Mouse (Mus musculus) gastrocnemius, adult 2 months (tissue): Measurements from ENCODE around the gene Slc35b2. TPM values are rescaled to one million over a fixed set of nuclear protein-coding genes. Genes with fewer than 3 reads are reported as not detected.

Experiments used
- DNase-seq: peaks from one replicate; pipeline ENCODE4 v3.0.0; 2022
- H3K27ac ChIP-seq: fragments of 200-600 bp; 2 replicates; pipeline ENCODE4 v1.8.1; 2022; ENCODE audit warnings: mild to moderate bottlenecking
- H3K4me3 ChIP-seq: fragments of 200-600 bp; 2 replicates; pipeline ENCODE4 v1.8.1; 2022; ENCODE audit warnings: mild to moderate bottlenecking, moderate library complexity
- CTCF ChIP-seq: fragments of 200-600 bp; IDR thresholded peaks from 2 replicates; pipeline ENCODE4 v1.8.1; 2022; ENCODE audit warnings: antibody characterized with exemption, mild to moderate bottlenecking, moderate library complexity
- intact Hi-C: fragments of 180-260 bp; cut with DNase I; formaldehyde crosslinking; loops from one replicate; pipeline ENCODE4 v1.15.1; 2025
- long read RNA-seq, 2 experiments: library from polyadenylated mRNA; stranded (forward); transcript quantifications; one replicate each; pipeline ENCODE4 v2.0.0; 2021
- total RNA-seq, 2 experiments: library from RNA; stranded (reverse); gene quantifications; 2 replicates each; pipeline ENCODE4 v1.2.3; 2021

The Slc35b2 gene
- 10 to 100 TPM; 16.0 to 17.3 TPM for total RNA-seq
- long read RNA-seq, experiment 1, transcript Slc35b2-205 (4 exons, 1,906 nt): major isoform, 48 of 57 reads
- long read RNA-seq, experiment 1, partial matches to known transcripts: 0 of 57 reads
- long read RNA-seq, experiment 1, other reads (novel, unspliced or antisense): 9 of 57 reads
- long read RNA-seq, experiment 2, transcript Slc35b2-205 (4 exons, 1,906 nt): major isoform, 50 of 56 reads
- long read RNA-seq, experiment 2, partial matches to known transcripts: 0 of 56 reads
- long read RNA-seq, experiment 2, other reads (novel, unspliced or antisense): 5 of 56 reads

DNA sequence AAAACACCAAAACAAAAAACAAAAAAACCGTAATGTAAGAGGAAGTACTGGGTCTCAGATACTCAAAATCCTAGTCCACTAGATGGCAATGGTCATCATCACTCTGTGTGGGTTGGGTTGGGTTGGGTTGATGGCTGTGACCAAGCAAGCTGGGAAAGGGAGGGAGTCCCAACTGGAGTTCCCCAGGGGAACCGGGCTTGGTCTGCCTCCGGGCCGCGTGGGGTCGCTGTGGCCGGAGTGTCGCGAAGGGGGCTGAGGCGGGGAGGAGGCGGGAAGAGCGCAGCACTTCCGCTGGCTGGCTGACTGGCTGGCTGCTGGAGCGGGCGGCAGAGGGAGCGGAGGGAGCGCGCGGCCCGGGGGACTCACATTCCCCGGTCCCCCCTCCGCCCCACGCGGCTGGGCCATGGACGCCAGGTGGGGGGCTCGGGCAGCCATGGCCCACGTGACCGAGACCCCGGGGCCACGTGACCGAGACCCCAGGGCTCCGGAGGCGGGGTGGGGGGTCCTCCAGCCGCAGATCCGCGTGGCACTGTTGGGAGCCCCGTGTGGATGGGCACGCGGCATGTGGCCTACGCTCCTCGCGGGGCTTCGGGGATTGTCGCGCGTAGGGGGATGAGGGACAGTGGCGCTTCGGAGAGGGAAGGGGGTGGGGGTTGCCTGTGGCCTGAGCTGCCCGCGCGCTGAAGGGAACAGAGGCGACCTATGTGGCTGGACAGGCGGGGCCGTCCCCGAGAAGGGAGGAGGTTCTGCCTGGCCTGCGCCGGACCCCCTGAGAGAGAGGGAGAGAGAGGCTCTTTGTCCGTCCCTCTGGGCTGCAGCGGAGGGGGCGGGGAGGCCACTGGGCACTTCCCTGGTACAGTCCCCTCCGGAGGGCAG lies at the start of gene Slc35b2:
Slc35b2 (plus strand) TSS at position 220 of the 876 bp plus-strand sequence.
- peak within 1 kb of the TSS; percentile 99 for H3K4me3 ChIP-seq
- peak; percentile 97 for DNase-seq
- intact Hi-C loops: no loop called here
- peak; percentile 94 for TF ChIP-seq CTCF
- H3K27ac ChIP-seq: peak within 1 kb of the TSS; percentile 94

GRCm38 (mm10) chr17:45515204-45515726 lies 48.4 kb upstream of the Slc35b2 start:
- TF ChIP-seq CTCF: no peak
- no peak overlapping the region for H3K27ac ChIP-seq
- no peak for DNase-seq
- intact Hi-C loops: loop anchor here (5.0 kb wide), 1 partner anchor 127 kb away; no protein-coding TSS in a partner anchor
- H3K4me3 ChIP-seq: no peak overlapping the region

GRCm38 (mm10) chr17:45515806-45516205 lies 47.9 kb upstream of the Slc35b2 start:
- Histone ChIP-seq H3K4me3 (no peak overlapping the region), H3K27ac (no peak overlapping the region)
- TF ChIP-seq CTCF: no peak
- no peak for DNase-seq
- intact Hi-C loops: loop anchor here (1.0 to 5.0 kb wide), 2 partner anchors 36 to 126 kb away; no protein-coding TSS in a partner anchor

GRCm38 (mm10) chr17:45516488-45516887 lies 47.2 kb upstream of the Slc35b2 start:
- peak; percentile 75 for DNase-seq
- Histone ChIP-seq H3K27ac (no peak overlapping the region), H3K4me3 (no peak overlapping the region)
- intact Hi-C loops: loop anchor here (1.0 to 5.0 kb wide), 2 partner anchors 36 to 126 kb away; no protein-coding TSS in a partner anchor
- TF ChIP-seq CTCF: peak; percentile 95

DNA sequence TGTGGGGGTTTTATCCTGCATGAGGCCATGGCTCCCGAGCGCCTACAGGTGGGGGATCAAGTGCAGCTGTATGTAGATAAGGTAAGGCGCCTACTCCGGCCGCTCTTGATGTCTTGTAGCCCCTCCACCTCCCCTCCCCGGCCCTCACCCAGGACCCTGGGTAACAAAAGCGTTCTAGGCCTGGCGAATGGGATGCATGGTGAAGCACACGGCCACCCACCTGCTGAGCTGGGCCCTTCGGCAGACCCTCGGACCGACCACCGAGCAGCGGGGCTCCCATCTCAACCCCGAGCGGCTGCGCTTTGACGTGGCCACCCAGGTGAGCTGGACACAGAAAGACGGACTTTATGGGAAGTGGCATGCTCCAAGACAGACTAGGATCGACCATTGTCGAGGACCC lies 46.5 kb upstream of the Slc35b2 start:
- DNase-seq: no peak
- H3K27ac ChIP-seq: no peak overlapping the region
- intact Hi-C loops: loop anchor here (5.0 kb wide), 1 partner anchor 125 kb away; no protein-coding TSS in a partner anchor
- no peak for TF ChIP-seq CTCF
- no peak overlapping the region for H3K4me3 ChIP-seq

- intact Hi-C loops: loop anchor here (5.0 kb wide), 1 partner anchor 125 kb away; no protein-coding TSS in a partner anchor
- no peak overlapping the region for H3K4me3 ChIP-seq
- no peak for DNase-seq
- no peak for TF ChIP-seq CTCF
- no peak overlapping the region for H3K27ac ChIP-seq
Observed at GRCm38 (mm10) chr17:45517549-45518215, 46.0 kb upstream of the Slc35b2 start.

DNA sequence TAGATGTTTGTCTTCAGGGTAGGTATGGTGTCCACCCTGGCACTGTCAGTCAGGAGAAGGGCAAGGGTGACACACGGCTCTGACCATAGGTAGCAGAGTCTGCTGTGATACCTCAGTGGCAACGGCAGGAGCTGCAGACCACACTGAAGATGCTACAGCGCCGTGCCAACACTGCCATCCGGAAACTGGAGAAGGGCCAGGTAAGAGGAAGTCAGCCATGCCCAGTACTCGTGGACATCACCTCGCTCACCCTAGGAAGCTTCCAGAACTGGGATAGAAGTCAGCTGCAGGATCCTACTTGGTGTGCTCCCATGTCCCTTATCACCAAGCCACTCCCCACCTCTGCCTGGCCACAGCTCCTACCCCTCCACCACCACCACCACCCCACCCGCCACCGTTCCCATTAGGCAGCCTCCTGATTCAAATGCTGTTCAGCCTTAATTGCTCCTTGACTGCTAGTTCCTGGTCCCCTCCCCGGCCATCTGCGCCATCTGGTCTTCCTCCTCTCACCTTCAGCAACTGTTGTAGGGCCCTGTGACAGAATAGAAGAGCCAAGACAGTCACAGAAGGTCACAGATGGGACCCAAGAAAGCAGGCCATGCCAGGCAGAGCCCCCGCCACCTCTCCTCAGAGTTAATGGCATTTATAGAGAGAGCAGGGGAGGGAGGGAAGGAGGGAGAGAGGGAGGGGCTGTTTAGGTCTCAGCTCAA lies 44.8 kb upstream of the Slc35b2 start:
- Histone ChIP-seq H3K27ac (no peak overlapping the region), H3K4me3 (no peak overlapping the region)
- no peak for DNase-seq
- intact Hi-C loops: loop anchor here (5.0 kb wide), 1 partner anchor 123 kb away; no protein-coding TSS in a partner anchor
- TF ChIP-seq CTCF: no peak

DNA sequence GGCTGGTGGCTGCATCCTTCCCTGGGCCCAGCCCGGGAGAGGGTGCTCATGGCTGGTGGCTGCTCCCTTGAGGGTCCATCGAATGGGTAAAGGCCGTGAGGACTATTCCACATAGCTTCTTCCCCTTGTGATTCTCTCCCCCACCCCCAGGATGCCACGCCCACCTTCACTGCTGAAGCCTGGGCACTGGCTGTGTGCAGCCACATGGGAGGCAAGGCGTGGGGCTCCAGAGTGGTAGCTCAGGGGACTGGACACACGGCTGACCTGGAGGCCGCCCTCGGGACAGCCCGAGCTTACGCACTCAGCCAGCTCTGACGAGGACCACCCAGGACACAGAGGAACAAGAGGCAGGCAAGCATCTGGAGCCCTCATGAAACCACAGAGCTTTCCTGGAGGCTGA lies 43.5 kb upstream of the Slc35b2 start:
- no peak for TF ChIP-seq CTCF
- intact Hi-C loops: no loop called here
- no peak for DNase-seq
- Histone ChIP-seq H3K27ac (no peak overlapping the region), H3K4me3 (no peak overlapping the region)

- no peak for TF ChIP-seq CTCF
- Histone ChIP-seq H3K27ac (no peak within 1 kb of the TSS), H3K4me3 (no peak within 1 kb of the TSS)
- intact Hi-C loops: no loop called here
- DNase-seq: no peak
Observed at GRCm38 (mm10) chr17:45523263-45523662, 40.4 kb upstream of the Slc35b2 start, which contains the start of gene Tcte1. TSS of gene Tcte1 (plus strand) at chr17:45523434.

GRCm38 (mm10) chr17:45524961-45525360 lies 38.7 kb upstream of the Slc35b2 start:
- intact Hi-C loops: no loop called here
- Histone ChIP-seq H3K4me3 (no peak overlapping the region), H3K27ac (no peak overlapping the region)
- DNase-seq: no peak
- no peak for TF ChIP-seq CTCF

- H3K4me3 ChIP-seq: no peak overlapping the region
- intact Hi-C loops: no loop called here
- no peak for TF ChIP-seq CTCF
- DNase-seq: no peak
- H3K27ac ChIP-seq: no peak overlapping the region
Observed at GRCm38 (mm10) chr17:45526571-45526970, 37.1 kb upstream of the Slc35b2 start.

DNA sequence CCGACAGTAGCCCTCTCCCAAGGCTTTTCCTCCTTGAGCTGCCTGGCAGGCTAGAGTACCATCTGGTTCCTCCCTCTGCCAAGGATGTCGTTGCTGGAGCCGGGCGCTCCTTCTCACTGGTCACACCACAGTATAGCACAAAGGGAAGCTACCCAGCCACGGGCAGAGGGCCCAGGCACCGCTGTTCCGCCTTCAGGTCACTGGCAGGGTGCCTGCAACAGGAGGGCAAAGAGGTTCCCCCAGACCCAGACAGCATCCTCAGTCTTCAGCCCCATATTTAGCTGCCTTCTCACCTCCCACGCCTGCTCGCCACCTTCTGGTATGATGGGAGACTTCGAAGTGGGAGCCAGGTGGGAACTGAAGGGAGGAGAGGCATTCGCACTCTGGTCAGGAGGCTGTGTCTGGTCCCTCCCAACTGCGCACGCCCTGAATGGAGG lies 33.3 kb upstream of the Slc35b2 start:
- intact Hi-C loops: no loop called here
- no peak for TF ChIP-seq CTCF

More for the DNA sequence above, 33.3 kb upstream of the Slc35b2 start:
- H3K4me3 ChIP-seq: no peak overlapping the region
- H3K27ac ChIP-seq: no peak overlapping the region
- no peak for DNase-seq
